Mouse (Mus musculus): ENCODE results near the gene Fxyd3.

DNA sequence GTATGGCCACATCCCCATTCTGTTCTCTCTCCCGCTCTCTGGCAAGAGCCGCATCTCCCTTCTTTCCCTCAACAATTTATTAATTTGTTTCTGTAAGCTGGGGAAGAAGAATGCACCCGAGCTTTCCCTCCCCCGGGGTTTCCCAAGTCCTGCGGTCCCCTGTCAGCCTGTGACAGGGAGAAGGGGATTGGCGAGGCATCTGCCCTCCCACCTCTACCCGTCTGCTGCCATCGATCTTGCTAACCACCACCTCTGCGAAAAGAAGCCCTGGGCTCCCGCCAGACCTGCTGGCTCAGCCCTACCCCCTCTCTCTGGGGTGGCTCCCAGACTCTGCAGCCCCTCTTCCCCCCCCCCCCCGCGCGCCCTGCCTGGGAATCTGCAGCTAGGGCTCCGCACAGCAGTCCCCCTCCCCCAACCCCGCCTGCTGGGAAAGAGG, 26.6 kb downstream of the Fxyd3 start:
- no peak for TF ChIP-seq CTCF (IDR thresholded peaks at IDR 0.05; ENCODE audit: control insufficient read depth, insufficient read depth, insufficient replicate concordance, low read depth, low read length)
- no peak for TF ChIP-seq POLR2A (IDR thresholded peaks at IDR 0.05; ENCODE audit: control insufficient read depth, low read depth, low read length)

All from testis, adult 2 months (tissue).